Mouse (Mus musculus): ENCODE measurements around the gene Jmjd1c. TPM values are rescaled to one million over a fixed set of nuclear protein-coding genes. Genes with fewer than 3 reads are reported as not detected.
A peak's percentile ranks its signal among the peaks of the same experiment; 100 is the strongest.

Jmjd1c gene
- total RNA-seq, 2 experiments from 2014 or later, result 31.5 to 34.6 TPM

DNA sequence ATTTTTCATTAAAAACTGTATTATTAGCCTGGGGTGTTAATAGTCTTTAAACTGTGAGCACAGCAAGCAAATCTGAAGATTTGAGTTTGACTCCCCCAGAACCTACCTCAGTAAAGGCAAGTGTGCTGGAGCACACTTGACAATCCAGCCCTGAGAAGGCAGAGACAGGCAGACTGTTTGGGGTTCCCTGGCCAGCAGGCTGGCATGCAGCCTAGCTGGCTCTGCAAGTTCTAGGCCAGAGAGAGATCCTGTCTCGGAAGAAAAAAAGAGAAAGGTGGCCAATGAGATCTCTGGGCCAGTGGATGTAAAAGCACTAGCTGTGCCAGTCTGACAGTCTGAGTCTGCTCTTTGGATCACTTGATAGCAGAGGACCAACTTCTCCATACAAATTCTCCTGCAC, 33.6 kb downstream of the Jmjd1c start:
- DNase-seq, result peak in 1 of 2 experiments; percentile 10

DNA sequence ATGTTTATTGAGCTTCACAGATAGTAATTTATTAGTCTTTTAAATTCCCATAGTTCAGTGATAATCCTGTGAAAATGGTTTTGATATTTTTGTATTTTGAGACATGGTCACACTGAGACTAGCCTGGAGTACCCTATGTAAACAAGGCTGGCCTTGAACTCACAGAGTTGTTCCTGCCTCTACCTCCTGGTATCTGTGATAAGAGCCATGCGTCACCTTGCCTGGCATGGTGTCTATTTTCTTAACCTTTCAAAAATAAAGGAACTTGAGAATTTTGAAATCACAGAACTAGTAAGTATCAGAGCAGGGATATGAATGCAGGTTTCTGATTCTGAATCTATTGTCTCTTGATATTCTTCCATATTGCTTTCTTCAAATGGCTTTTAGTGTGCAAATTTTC, 35.8 kb downstream of the Jmjd1c start:
- peak in 1 of 2 experiments; percentile 1 for DNase-seq

DNA sequence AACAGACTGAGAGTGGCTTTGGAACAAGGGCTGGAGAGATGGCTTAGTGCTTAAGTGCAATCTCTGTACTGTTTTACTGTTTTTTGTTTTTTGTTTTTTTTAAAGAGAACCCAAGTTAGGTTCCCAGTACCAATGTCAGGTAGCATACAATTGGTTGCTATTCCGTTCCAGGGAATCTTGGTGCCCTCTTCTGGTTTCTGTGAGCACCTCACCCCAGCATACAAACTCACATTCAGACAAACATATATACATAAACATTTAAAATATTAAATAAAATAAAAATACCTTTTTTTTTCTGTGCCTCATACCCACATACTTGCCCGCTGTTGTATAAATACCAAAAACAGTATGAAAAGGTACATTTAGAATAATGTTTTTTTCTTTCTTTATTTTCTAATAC, 38.4 kb downstream of the Jmjd1c start:
- no peak for DNase-seq

DNA sequence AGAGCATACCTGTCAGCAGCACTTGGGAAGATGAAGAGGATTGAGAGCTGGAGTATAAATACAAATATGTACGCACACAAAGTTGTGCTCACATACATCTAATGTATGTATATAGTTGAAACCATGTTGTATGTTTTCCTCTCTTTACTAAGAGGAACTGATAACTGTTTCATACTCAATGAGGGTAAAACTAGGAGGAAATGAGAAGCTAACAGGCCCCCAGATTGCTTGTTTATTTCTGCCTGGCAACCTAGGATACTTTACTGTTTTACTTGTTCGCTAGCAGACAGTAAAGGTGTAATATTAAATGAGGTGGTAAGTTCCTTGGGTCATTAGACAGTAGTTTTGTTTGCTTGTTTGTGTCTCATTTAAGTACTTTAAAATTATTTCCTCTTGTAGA, 41.5 kb downstream of the Jmjd1c start:
- no peak for DNase-seq

DNA sequence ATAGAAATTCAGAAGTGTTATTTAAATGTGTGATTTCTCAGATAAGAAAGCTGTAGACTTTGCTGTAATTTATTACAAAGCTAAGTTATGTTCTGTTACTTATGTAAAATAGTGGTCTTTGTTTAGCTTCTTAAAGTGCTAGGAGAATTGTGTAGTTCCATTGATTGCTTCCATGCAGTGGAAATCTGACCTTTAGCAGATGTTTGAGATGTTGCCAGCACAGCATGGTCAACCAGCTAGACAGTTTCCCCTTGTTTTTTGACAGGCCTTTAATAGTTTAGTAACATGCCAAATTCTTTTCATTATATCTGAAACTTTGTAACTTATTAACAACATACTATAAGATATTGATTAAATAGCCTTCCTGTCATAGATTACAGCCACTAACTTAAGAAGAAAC, 47.7 kb downstream of the Jmjd1c start:
- DNase-seq, result peak in 1 of 2 experiments; percentile 32

DNA sequence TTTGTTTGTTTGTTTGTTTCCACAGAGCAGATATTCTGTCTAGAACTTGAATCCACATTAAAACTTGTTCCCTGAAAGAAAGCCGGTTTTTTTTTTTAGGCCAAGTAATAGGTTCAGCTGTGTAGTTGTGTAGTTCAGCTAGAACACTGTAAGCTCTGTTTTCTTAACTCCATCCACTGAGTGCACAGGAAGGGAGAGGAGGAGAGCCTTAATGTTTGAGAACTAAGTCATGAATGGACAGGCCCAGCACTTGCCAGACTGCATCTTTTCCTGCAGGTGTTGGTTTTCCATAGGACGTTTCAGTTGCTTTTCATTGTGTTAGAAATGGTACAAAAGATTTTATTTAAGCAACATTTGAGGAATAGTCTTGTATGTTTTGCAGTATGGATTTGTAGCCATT, 48.3 kb downstream of the Jmjd1c start:
- DNase-seq, result no peak

DNA sequence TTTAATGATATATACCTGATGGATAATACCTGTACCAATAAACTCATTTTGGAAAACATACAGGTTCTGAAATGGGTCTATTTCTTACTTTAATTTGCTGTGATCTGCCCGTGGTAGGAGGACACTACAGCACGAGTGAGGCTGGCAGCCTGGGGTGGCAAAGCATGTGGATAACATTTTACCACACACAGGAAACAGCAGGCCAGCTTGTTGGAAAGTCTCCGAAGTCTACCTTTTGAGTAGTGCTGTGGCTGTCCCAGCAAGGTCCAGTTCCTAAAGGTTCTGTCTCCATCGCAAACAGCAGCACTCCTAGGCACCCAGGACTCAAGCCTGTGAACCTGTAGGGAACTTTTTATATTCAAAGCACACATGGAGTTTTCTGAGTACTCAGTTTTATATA, 49.7 kb downstream of the Jmjd1c start:
- no peak for DNase-seq

DNA sequence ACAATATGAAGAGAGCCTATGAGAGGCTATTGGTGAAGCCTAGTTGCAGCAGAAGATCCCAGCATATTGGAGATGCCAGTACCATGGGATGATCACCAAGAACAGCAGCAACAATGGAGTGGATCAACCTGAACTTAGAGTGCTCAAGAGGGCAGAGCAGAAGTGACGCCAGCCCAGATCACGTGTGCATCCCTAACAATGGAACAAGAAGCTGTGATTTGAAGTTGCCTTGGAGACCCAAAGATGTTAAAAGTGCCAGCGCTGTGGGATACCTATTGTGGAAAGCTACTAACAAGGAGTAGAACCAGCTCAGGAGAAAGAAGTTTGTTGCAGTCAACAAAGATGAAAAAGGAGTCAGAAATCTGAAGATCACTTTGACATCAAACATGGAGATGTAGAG, 55.8 kb downstream of the Jmjd1c start:
- no peak for DNase-seq

DNA sequence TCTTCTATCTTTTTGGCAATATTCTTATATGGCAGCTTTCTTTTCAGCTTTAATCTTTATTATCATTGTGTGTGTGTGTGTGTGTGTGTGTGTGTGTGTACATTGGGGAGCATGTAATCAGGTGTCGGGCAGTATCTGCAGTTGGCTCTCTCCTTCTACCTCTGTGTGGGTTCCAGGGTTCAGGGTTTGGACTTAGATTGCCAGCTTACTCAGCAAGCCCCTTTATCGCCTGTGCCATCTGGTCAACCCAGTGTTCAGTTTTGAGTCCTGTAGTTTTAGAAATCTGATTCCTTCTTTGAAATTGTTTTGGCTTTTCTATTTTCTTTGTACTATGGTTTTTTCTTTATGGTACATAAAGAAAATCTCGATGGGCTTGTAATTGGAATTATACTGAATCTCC, 58.7 kb downstream of the Jmjd1c start:
- no peak for DNase-seq

DNA sequence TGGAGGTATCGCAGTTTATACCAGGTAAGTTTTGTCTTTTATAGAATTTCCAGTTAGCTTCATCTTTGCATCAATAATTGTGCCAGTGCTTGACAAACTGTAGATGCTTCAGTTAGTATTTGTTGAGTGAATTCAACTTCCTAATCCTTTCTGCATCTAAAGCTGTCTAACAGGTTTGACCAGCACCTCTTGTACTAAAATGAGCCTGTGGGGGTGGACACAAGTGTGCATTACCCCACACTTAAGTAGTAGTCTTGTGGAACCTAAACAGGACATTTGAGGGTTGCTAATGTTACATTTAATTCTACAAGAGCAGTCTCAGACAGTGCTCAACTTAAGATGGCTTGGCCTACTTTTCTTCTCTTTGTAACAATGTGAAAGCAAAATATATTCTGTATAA, 78.1 kb downstream of the Jmjd1c start:
- DNase-seq, result no peak

DNA sequence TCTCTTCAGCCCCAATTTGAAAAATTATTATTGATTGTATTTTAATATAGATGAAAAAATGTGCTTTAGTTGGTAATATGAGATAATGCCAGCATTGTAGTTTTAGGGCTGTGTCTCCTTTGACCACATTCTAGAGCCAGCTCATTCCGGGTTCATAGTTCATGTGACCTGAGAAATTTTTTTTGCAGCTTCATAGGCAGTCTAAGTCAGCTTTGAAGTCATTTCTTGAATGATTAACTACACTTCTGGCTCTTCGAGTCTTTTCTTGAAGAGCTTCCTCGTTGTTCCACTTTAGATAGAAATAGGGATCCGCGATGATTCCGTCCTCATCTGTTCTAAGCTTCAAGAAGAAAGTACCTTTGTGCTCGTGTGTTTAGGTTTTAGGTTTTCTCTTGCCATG, 80.1 kb downstream of the Jmjd1c start:
- DNase-seq, result no peak

DNA sequence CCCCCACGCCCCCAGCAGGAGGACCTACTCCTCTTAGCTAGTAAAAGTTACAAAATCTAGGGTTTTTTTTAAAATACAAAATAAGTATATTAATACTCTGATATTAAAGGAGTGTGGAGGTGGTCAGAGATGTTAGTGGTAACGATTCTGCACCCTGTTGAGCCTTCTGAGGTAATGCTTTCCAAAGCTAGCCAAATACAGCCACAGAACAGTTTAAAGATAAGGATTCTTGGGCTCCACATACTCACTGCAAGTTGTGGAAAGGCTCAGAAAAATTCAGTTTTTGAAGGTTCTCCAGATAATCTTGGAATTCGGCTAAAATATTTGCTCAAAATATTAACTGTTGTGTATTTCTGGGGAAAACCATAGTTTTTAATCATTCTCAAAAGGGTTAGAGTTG, 81.0 kb downstream of the Jmjd1c start:
- DNase-seq, result no peak

DNA sequence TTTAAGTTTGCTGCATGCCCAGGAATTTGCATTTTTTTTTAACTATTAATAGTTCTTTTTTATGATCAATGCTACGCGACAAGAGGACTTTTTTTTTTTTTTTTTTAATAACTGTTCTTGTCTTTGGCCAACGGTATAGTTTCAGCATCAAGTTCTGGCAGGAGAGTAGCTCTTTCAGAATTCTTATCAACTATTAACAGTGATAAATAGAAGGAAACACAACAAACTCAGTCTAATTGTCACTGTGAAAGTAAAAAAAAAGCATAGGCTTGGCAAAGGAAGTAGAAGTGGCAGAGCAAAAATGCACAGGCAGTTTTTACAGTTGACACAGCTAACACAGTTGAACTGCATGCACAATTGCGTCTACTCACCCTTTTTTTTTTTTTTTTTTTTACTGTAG, 81.5 kb downstream of the Jmjd1c start:
- no peak for DNase-seq

DNA sequence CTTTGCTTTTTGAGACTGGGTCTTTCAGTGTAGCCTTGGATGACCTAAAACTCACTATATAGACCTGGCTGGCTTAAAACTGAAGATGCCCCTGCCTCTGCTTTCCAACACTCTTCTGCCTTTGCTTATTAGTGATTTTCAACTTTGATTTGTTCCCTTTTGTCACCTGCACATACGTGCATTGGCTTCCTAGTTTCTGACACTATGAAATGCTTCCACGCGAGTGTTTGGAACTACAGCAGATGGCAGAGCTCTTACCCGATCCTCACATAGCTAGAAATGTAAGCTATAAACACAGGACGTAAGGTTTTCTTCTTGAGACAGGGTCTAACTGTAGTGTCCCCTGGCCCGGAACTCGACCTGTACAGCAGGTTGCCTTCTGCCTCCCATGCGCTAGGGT, 84.1 kb downstream of the Jmjd1c start:
- no peak for DNase-seq

DNA sequence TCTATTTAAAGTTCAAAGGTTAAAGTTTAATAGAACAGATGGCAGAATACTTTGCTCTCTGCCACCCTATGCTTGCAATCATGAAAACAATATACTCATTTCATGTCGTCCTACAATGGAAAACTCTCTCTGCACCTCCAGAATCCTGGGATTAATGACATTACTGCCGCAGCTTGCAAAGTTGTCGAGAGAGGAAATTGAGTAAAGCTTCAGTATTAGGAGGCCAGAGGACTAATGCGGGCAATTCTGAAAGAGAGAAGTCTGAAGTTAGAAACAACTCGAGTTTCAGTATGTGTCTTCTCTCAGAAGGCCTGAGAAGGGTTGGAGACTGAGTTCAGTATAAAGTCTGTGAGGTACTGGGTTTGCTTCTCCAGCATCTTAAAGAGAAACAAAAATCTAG, 84.9 kb downstream of the Jmjd1c start:
- DNase-seq, result no peak

DNA sequence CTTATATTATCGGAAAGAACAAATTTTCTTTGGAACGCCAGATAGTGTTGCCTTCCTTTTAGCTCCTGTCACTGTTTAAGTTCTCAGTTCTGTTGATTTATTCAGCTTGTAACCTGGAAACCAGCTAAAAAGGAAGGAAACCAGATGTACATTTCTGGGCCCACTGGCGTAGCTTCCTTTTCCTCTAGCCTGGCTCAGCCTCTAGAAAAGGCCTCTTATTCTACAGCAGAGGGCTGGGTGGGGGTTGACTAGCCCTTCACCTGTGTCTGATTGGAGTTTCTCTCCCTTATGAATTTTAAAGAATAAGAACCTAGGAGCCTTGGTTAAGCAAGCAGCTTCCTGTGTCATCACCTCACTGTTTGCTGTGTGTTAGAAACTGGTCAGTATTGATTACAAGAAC, 86.7 kb downstream of the Jmjd1c start:
- peak in 1 of 2 experiments; percentile 31 for DNase-seq

DNA sequence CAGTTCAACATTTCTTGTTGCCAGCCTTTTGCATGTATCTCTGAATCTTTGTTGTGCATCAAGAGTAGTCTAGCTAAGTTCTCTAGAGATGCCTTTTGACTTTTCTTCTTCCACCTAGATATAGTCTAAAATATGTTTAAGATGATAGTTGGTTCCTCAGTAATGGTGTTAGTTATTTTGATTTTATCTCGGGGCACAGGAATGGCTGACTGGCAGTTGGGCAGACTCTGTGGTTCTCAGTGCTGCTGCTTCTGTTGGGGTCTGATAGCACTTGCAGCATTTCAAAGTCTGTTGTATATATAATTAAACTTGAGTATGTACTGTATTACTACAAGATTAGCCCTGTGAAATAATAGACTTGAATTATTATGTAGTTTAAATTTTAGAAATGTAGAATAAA, 87.2 kb downstream of the Jmjd1c start:
- no peak for DNase-seq

DNA sequence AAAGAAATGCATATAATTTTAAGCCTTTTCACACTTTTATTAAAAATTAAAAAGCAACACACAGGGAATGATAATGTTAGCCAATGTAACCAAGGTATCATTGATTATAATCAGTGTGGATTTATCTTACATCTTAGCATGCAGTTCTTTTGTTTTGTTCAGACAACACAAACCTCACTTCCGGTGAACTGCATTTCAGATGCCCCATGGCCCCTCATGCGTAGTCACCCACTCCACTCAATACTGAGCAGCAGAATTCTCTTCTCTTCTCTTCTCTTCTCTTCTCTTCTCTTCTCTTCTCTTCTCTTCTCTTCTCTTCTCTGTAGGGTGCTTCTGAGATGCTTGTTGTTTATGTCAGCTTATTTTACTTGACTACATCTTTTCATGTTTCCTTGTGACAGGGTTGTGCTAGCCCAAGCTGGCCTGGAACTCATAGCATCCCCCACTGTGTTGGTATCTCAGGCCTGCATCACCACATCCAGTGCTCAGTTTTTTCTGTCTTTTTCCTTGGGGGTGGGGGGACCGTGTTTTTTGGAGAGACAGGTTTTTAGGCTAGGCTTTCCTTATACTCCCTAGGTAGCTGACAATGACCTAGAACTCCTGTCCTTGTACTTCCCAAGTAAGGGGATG, 88.6 kb downstream of the Jmjd1c start:
- no peak for DNase-seq

DNA sequence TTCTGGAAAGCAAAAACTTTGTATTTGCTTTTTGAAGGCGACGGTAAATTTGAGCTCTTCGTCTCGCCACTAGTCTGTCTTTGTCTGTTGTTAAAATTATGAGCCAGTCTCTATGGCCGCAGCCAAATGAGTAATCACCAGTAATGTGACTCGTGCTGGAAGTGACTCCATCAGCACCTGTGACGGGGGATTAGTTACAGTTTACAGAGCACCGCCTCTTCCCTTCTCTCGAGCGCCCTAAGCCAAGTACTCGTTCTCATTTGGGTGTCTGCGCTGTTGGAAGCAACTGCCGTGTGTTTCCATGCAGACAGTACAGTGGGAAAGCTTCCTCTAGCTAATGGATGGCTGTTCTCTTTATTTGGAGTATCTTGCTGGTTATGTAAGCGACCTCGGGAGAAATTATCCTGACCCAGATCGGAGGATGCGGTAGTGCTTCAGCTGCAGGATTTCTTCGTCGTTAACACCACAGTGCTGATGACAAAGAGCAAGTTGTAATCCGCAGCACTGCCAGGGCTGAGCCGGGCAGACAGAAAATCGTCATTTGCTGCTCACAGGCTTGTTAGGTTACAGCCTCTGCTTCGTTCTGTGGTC, 89.7 kb downstream of the Jmjd1c start:
- peak; percentile 90 to 94 for DNase-seq

DNA sequence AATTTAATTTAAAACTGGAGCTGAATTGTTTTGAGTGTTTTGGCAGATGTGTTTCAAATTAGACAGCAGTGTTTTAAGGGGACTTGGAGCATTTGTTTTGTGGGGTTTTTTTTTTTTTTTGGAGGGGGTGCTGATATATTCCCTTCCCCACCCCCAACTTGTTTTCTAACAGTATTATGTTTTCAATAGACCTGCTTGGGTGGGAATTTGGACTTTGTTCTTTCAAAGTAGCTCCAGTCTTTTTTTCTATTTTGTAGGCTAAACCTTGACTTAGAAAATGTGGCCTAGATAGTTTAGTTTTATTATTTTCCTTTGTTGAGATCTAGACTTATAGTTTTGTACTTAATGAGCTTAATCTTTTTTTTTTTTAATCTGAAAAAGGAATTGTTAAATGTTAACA, 90.6 kb downstream of the Jmjd1c start:
- DNase-seq, result no peak

DNA sequence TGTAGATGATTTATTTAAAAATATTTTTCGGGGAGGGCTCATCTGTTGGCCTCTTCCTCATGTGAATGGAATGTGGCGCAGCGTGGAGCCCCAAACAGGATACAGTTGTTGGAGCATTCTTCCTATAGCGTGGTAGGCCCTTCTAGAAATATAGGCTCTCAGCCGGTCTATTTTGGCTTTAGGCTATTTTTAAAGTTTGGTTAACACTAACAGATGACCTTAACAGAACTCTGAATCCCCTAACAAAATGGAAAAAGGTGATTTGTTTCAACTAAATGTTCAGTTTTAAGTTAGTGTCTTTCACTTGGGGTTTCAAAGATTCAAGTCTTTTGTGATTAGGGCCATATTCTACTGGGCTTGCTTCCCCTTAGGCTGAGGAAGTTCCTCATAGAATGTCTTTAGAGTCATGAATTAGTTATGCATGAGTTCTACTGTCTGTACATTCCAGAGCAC, 91.1 kb downstream of the Jmjd1c start:
- peak; percentile 29 to 54 for DNase-seq

DNA sequence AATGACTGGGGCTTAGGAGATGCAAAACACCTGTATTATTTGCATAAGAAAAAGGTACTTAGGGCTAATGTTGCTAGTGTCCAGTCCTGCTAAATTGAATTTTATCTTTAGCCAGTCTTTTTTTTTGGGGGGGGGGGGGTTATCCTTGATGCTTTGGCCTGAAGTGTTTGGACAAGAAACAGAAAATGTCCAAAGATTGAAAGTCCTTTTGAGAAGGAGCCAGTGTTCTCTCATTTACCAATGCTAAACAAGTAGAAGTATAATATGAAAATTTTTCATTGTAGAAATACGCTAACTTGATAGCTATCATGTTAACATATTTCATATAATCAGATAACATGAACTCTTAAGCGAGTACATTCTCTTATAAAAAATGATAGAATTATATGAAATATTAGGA, 92.0 kb downstream of the Jmjd1c start:
- no peak for DNase-seq

DNA sequence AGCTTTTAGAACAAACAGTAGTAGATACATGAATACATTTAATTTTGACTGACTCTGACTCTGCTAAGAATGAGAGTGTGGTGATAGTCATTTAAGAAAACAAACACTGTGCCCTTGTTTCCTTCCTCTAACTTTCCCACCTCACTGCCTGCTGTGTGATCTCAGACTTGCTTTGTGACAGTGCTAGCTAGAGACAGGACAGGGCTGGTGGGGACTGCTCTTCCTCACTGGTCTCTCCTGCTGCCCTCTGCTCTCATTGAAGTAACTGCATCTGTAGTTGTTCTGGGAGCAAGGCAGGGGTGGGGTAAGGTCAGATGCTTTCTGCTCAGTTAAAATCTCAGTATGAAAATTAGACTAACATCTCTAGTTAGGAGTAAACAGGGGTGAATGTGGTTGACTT, 93.1 kb downstream of the Jmjd1c start:
- no peak for DNase-seq

DNA sequence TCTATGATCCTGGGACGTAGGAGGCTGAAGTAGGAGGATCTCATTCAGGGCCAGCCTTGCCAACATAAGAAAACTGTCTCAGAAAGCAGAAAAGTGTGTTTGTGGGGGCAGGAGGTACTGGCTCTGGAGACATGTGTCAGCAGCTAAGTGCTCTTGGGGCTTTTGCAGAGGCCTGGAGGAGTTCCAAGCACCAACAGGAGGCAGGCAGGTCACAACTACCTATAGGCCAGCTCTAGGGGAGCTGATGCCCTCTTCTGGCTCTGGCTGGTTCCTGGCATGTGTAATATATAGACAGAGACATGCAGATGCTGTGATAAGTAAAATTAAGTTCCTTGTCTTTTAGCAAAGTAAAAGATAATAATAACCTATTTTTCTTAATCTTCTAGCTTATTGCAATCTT, 94.3 kb downstream of the Jmjd1c start:
- DNase-seq, result peak in 1 of 2 experiments; percentile 43

DNA sequence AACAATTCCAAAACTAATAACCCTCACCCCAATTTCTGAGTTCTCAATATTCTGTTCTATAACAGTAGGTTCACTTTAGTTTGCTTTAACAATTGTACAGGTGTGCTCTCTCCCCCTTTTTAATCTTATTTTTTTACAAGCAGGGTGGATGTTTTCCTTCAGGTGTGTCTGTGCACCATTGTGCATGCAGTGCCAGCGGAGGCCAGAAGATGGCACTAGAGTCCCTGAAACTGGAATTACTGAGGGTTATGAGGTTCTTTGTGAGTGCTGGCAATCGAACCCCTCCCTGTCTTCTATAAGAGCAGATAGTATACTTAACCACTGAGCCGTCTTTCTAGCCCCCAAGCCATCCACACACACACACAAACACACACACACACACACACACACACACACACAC, 96.4 kb downstream of the Jmjd1c start:
- no peak for DNase-seq

Data from heart, adult 18-20 months (tissue).